ENCODE assay signal across 15 mouse cellular contexts in genomic region chr16:94270826-94271225, GRCm38 (mm10). TPM values are rescaled to one million over a fixed set of nuclear protein-coding genes. Genes with fewer than 3 reads are reported as not detected.
"Had no signal": no experiment of that assay in that cellular context is flagged by ENCODE, and none has a peak within 500 bp of the region (broad histone marks: within the 10 kb centered on the region; RNA-seq: fewer than 3 reads in every experiment).

No protein-coding gene starts in this region.

- H3K9ac ChIP-seq: neural tube, embryonic 15.5 days; stomach, embryonic 15.5 days had no signal

- H3K4me3 ChIP-seq: neural tube, embryonic 15.5 days; stomach, embryonic 15.5 days had no signal

- H3K27me3 ChIP-seq: neural tube, embryonic 15.5 days; stomach, embryonic 15.5 days had no signal

- H3K4me2 ChIP-seq: neural tube, embryonic 15.5 days; stomach, embryonic 15.5 days had no signal

- H3K36me3 ChIP-seq: stomach, embryonic 15.5 days had no signal

- H3K4me1 ChIP-seq: stomach, embryonic 15.5 days had no signal

- H3K27ac ChIP-seq: neural tube, embryonic 15.5 days; stomach, embryonic 15.5 days; stomach, postnatal 0 days had no signal

- H3K9me3 ChIP-seq: neural tube, embryonic 15.5 days; stomach, embryonic 15.5 days had no signal

- DNase-seq: retina, postnatal 1 day; right cerebral cortex, adult 18-20 months; right cerebral cortex, postnatal 14 days; right cerebral cortex, postnatal 25 days; right cerebral cortex, postnatal 4 days; spleen, adult 18-20 months; thymus, adult 18-20 months; thymus, adult 2 months; thymus, postnatal 14 days; thymus, postnatal 25 days; thymus, postnatal 36 days had no signal

RNA-seq across cellular contexts. Expression of gene Ripply3, which starts 57.4 kb away (rescaled TPM):
- total RNA-seq: neutrophil, adult 5-6 weeks had no signal
